Mouse (Mus musculus) liver, embryonic 14.5 days (tissue): ENCODE results near the gene Thsd4. TPM values are rescaled to one million over a fixed set of nuclear protein-coding genes. Genes with fewer than 3 reads are reported as not detected.

Experiments
- ATAC-seq: fragments of 200-750 bp; cut with Nextera tagmentation; 2 replicates; pipeline ENCODE4 v1.8.0; 2017; ENCODE audit warnings: moderate number of reproducible peaks, mild to moderate bottlenecking, moderate library complexity; ENCODE audit not compliant: insufficient read depth
- DNase-seq, 3 experiments: peaks; one replicate each; pipeline ENCODE4 v3.0.0-alpha.2; 2012 to 2013; ENCODE audit warnings: low read depth in 3 of 3, low spot score in 3 of 3
- H3K27ac ChIP-seq: fragments of 300-500 bp; sonication (generic); 2 replicates; pipeline ENCODE4 v1.5.1; 2014; ENCODE audit warnings: moderate library complexity, mild to moderate bottlenecking, control low read depth, inconsistent platforms
- H3K27me3 ChIP-seq: fragments of 300-500 bp; sonication (generic); 2 replicates; pipeline ENCODE4 v1.6.1; 2014; ENCODE audit warnings: mild to moderate bottlenecking, low read length, moderate library complexity; ENCODE audit not compliant: control insufficient read depth, insufficient read depth
- H3K36me3 ChIP-seq: fragments of 300-500 bp; sonication (generic); replicated peaks from 2 replicates; pipeline ENCODE4 v1.6.1; 2014; ENCODE audit warnings: low read depth; ENCODE audit not compliant: control insufficient read depth, insufficient read depth
- H3K4me1 ChIP-seq, 2 experiments: fragments of 200-500 bp in 1 of 2; fragments of 300-500 bp in 1 of 2; sonication (generic) in 1 of 2; replicated peaks; 2 replicates each; pipeline ENCODE4 v1.6.1; 2012 to 2014; ENCODE audit warnings: antibody characterized with exemption in 1 of 2, inconsistent platforms in 1 of 2, low read length in 1 of 2; ENCODE audit not compliant: control insufficient read depth in 2 of 2, insufficient read depth in 2 of 2
- H3K4me2 ChIP-seq: fragments of 300-500 bp; sonication (generic); 2 replicates; pipeline ENCODE4 v1.6.1; 2014; ENCODE audit warnings: low read depth, mild to moderate bottlenecking, control low read depth, moderate library complexity
- H3K4me3 ChIP-seq, 2 experiments: fragments of 200-500 bp in 1 of 2; fragments of 300-500 bp in 1 of 2; sonication (generic) in 1 of 2; 2 replicates each; pipeline ENCODE4 v1.5.1; 2012 to 2014; ENCODE audit warnings: low read depth in 2 of 2, low read length in 2 of 2, mild to moderate bottlenecking in 2 of 2, control low read depth in 1 of 2, inconsistent platforms in 1 of 2, moderate library complexity in 1 of 2; ENCODE audit not compliant: insufficient read depth in 1 of 2
- H3K9ac ChIP-seq: fragments of 300-500 bp; sonication (generic); replicated peaks from 2 replicates; pipeline ENCODE4 v1.6.1; 2014; ENCODE audit warnings: mild to moderate bottlenecking, control low read depth, moderate library complexity
- H3K9me3 ChIP-seq: fragments of 300-500 bp; sonication (generic); 2 replicates; pipeline ENCODE4 v1.6.1; 2016; ENCODE audit warnings: low read length, mixed read lengths; ENCODE audit not compliant: control insufficient read depth
- CTCF ChIP-seq: IDR thresholded peaks from 2 replicates; pipeline ENCODE4 v1.5.1; 2016; ENCODE audit warnings: antibody characterized with exemption, low read depth, control low read depth
- EP300 ChIP-seq: IDR thresholded peaks from 2 replicates; pipeline ENCODE4 v1.6.1; 2016; ENCODE audit warnings: antibody characterized with exemption, low read depth
- WGBS: fragments of 180-500 bp; shearing (Covaris S2); extraction: QIAGEN DNeasy Blood & Tissue Kit; methylation state at CpG from one replicate; pipeline ENCODE4 v1.1.7; 2014; ENCODE audit not compliant: insufficient replicate concordance; 5-methylcytosine and 5-hydroxymethylcytosine counted together
- polyA plus RNA-seq, 2 experiments: library from polyadenylated mRNA; depleted of rRNA in 1 of 2; stranded (reverse) in 1 of 2; unstranded in 1 of 2; fragments of >200 nt; fragmentation: Nextera tagmentation in 1 of 2; extraction: Ambion mirVana in 1 of 2; gene quantifications; 2 replicates each; pipeline versions ENCODE4 v1.2.1 to v1.2.3; 2012 to 2014

Thsd4 gene
- polyA plus RNA-seq, 2 experiments = 0.43 to 0.48 TPM

- 50% methylated on average over 9 of the region's 9 CpGs for WGBS
These were observed 39.9 kb upstream of the Thsd4 start for GRCm38 (mm10) chr9:60561641-60562289.

GRCm38 (mm10) chr9:60558507-60558906, 36.7 kb upstream of the Thsd4 start:
- no peaks in the 10 kb centered on the region for H3K9me3 ChIP-seq
- H3K27ac ChIP-seq = no peak overlapping the region
- H3K36me3 ChIP-seq = no peaks in the 10 kb centered on the region
- WGBS = 48% methylated on average over 3 of the region's 3 CpGs
- H3K4me3 ChIP-seq = no peak overlapping the region
- H3K27me3 ChIP-seq = no peaks in the 10 kb centered on the region
- ATAC-seq (no peak), DNase-seq (no peak)
- H3K4me1 ChIP-seq = no peaks in the 10 kb centered on the region
- no peak overlapping the region for H3K4me2 ChIP-seq
- no peak overlapping the region for H3K9ac ChIP-seq
- TF ChIP-seq EP300 = no peak
- no peak for TF ChIP-seq CTCF

More at GRCm38 (mm10) chr9:60561641-60562289, 39.9 kb upstream of the Thsd4 start:
- Histone ChIP-seq H3K27me3 (no peaks in the 10 kb centered on the region), H3K9ac (no peak overlapping the region), H3K4me1 (no peaks in the 10 kb centered on the region), H3K9me3 (no peaks in the 10 kb centered on the region), H3K36me3 (no peaks in the 10 kb centered on the region), H3K4me3 (no peak overlapping the region), H3K4me2 (no peak overlapping the region), H3K27ac (no peak overlapping the region)
- DNase-seq (no peak), ATAC-seq (no peak)
- TF ChIP-seq CTCF (no peak), EP300 (no peak)

DNA sequence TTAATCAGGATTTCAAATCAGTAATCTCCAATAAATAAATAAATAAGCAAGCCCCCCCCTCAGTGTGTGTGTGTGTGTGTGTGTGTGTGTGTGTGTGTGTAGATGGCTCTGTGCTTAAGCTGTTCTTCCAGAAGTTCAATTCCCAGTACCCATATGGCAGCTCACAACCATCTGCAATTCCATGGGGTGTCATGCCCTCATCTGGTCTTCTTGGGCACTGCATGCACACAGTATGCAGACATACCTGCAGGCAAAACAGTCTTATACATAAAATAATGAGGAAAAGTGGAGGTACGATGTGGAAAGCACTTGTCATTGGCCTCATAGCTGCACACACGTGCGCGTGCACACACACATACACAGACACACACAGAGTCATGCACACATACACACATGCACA, 29.4 kb upstream of the Thsd4 start:
- peaks cover 0 to under 1% of the 10 kb centered on the region in 2 experiments; a peak in 1 of 4 replicates for H3K4me1 ChIP-seq

GRCm38 (mm10) chr9:60548182-60548581, 26.3 kb upstream of the Thsd4 start:
- ATAC-seq (no peak), DNase-seq (no peak)
- H3K27me3 ChIP-seq = no peaks in the 10 kb centered on the region
- no peak for TF ChIP-seq EP300
- TF ChIP-seq CTCF = peak; percentile 78
- H3K4me1 ChIP-seq = peaks cover 3 to 15% of the 10 kb centered on the region in 2 experiments; a peak in 3 of 4 replicates
- H3K4me2 ChIP-seq = no peak overlapping the region
- no peak overlapping the region for H3K27ac ChIP-seq
- no peak overlapping the region for H3K4me3 ChIP-seq
- no peak overlapping the region for H3K9ac ChIP-seq
- H3K9me3 ChIP-seq = no peaks in the 10 kb centered on the region
- H3K36me3 ChIP-seq = no peaks in the 10 kb centered on the region
- 28% methylated on average over 4 of the region's 4 CpGs for WGBS

More for the DNA sequence above, 29.4 kb upstream of the Thsd4 start:
- H3K4me2 ChIP-seq = no peak overlapping the region
- no peak overlapping the region for H3K27ac ChIP-seq
- no peaks in the 10 kb centered on the region for H3K36me3 ChIP-seq
- no peak overlapping the region for H3K9ac ChIP-seq
- TF ChIP-seq CTCF (peak; percentile 37), EP300 (no peak)
- H3K4me3 ChIP-seq = no peak overlapping the region
- ATAC-seq (no peak), DNase-seq (no peak)
- no peaks in the 10 kb centered on the region for H3K9me3 ChIP-seq
- H3K27me3 ChIP-seq = no peaks in the 10 kb centered on the region
- WGBS = 72% methylated on average over 4 of the region's 4 CpGs

DNA sequence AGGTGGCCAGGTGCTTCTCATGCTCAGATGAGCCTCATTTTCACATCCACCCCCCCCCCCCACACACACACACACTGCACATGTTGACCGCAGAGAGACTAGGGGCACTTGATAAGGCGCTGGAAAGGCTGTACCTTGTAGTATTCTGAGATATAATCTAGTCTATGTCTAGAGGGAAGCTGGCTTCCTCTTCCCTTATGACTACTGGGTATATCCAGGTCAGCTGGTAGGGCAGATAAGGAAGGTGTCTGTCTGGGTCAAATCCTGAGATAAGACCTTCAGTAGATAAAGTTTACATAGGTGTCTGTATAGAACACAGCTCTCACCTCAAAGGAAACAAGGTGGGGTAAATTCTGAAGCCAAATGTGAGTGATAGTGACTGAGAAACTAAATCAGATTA, 24.3 kb upstream of the Thsd4 start:
- ATAC-seq (no peak), DNase-seq (no peak)
- H3K4me1 ChIP-seq = peaks cover 3 to 15% of the 10 kb centered on the region in 2 experiments; a peak in 3 of 4 replicates
- no peak overlapping the region for H3K9ac ChIP-seq
- 8% methylated on average over 2 of the region's 2 CpGs for WGBS
- no peaks in the 10 kb centered on the region for H3K27me3 ChIP-seq
- no peak overlapping the region for H3K4me2 ChIP-seq
- no peaks in the 10 kb centered on the region for H3K36me3 ChIP-seq
- TF ChIP-seq CTCF (no peak), EP300 (no peak)
- no peak overlapping the region for H3K4me3 ChIP-seq
- no peak overlapping the region for H3K27ac ChIP-seq
- no peaks in the 10 kb centered on the region for H3K9me3 ChIP-seq
